Mouse (Mus musculus) layer of hippocampus, adult 11-12 months (tissue): ENCODE data around the gene Celf6.
A peak's percentile ranks its signal among the peaks of the same experiment; 100 is the strongest.

Experiments used
- DNase-seq: peaks from one replicate; pipeline ENCODE4 v3.0.0; 2022; ENCODE audit warnings: low spot score

The Celf6 gene

GRCm38 (mm10) chr9:59588252-59588651 lies 10.5 kb downstream of the Celf6 start:
- DNase-seq, result peak; percentile 58

GRCm38 (mm10) chr9:59588710-59589671 lies 11.3 kb downstream of the Celf6 start:
- DNase-seq, result peak; percentile 82

- DNase-seq, result peak; percentile 37
Measured at GRCm38 (mm10) chr9:59589703-59590439, 12.2 kb downstream of the Celf6 start.

- DNase-seq, result no peak
Measured at GRCm38 (mm10) chr9:59601661-59602060, 23.9 kb downstream of the Celf6 start.

- DNase-seq, result no peak
Measured at GRCm38 (mm10) chr9:59605967-59606366, 28.2 kb downstream of the Celf6 start.

GRCm38 (mm10) chr9:59610950-59611349 lies 33.2 kb downstream of the Celf6 start:
- DNase-seq, result no peak

GRCm38 (mm10) chr9:59615797-59616196 lies 38.1 kb downstream of the Celf6 start:
- no peak for DNase-seq

GRCm38 (mm10) chr9:59616622-59617306 lies 39.0 kb downstream of the Celf6 start, which contains the start of gene Parp6:
Gene Parp6, plus strand, starts transcription at chr9:59617284.
- peak; percentile 100 for DNase-seq

GRCm38 (mm10) chr9:59617307-59617973 lies 39.7 kb downstream of the Celf6 start:
- DNase-seq, result no peak

GRCm38 (mm10) chr9:59638372-59638771 lies 60.7 kb downstream of the Celf6 start:
- no peak for DNase-seq

- DNase-seq, result no peak
Measured at GRCm38 (mm10) chr9:59639936-59640335, 62.2 kb downstream of the Celf6 start.

GRCm38 (mm10) chr9:59641320-59641719 lies 63.6 kb downstream of the Celf6 start:
- no peak for DNase-seq

GRCm38 (mm10) chr9:59649911-59650310 lies 72.2 kb downstream of the Celf6 start:
- DNase-seq, result no peak

GRCm38 (mm10) chr9:59653371-59653770 lies 75.7 kb downstream of the Celf6 start:
- no peak for DNase-seq

- no peak for DNase-seq
Measured at GRCm38 (mm10) chr9:59654450-59654983, 76.8 kb downstream of the Celf6 start.

- peak; percentile 98 for DNase-seq
Measured at GRCm38 (mm10) chr9:59655958-59656634, 78.4 kb downstream of the Celf6 start, which contains the start of gene Pkm. Gene Pkm, plus strand, starts transcription at chr9:59656368.
